Mouse (Mus musculus) frontal cortex, adult 2 months (tissue): ENCODE measurements around the gene Adtrp. TPM values are rescaled to one million over a fixed set of nuclear protein-coding genes. Genes with fewer than 3 reads are reported as not detected.
A peak's percentile ranks its signal among the peaks of the same experiment; 100 is the strongest.

Source experiments
- DNase-seq, 2 experiments: peaks; one replicate each; pipeline ENCODE4 v3.0.0; 2022; ENCODE audit warnings: low spot score in 1 of 2; ENCODE audit errors: extremely low spot score in 1 of 2
- polyA plus RNA-seq: library from polyadenylated mRNA; depleted of rRNA; stranded (reverse); fragments of >200 nt; gene quantifications from 2 replicates; pipeline ENCODE4 v1.2.3, GENCODE M21; 2012; rRNA removed

Adtrp gene
- polyA plus RNA-seq, 1 experiment = 0.32 TPM

GRCm38 (mm10) chr13:41718051-41718450 is 129.4 kb downstream of the Adtrp start:
- DNase-seq = peak in 1 of 2 experiments; percentile 56

Other genes with a start within 250 kb of the Adtrp start
- 23.7 and 23.8 TPM in 2 replicates for gene Tmem170b, start 241.8 kb downstream of the Adtrp start, polyA plus RNA-seq
- 27.7 and 28.2 TPM in 2 replicates for gene Hivep1, start 204.3 kb upstream of the Adtrp start, polyA plus RNA-seq